Comparison of ENCODE assay signal across 7 mouse cellular contexts in genomic region chr3:69125461-69125860, GRCm38 (mm10). TPM values are rescaled to one million over a fixed set of nuclear protein-coding genes. Genes with fewer than 3 reads are reported as not detected.
DNase-seq lines count a peak whose midpoint lies in the region; ATAC-seq and TF ChIP-seq lines count a peak whose summit lies in the region.

No protein-coding gene starts in this region.

- peaks cover 7% of the 10 kb centered on the region for H3K4me1 ChIP-seq in lung, embryonic 16.5 days (replicated peaks; ENCODE audit: control insufficient read depth, insufficient read depth, low read length)
- peaks cover 21% of the 10 kb centered on the region for H3K4me1 ChIP-seq in forebrain, embryonic 12.5 days
- H3K4me1 ChIP-seq in limb, embryonic 14.5 days (ENCODE audit: control insufficient read depth, insufficient read depth, low read length), result 0 out of 2 replicates have a peak, but pooled peaks cover 3% of the 10 kb centered on the region
- H3K4me1 ChIP-seq in stomach, embryonic 15.5 days, result peaks cover 8% of the 10 kb centered on the region

- no peaks in the 10 kb centered on the region for H3K27me3 ChIP-seq in lung, embryonic 16.5 days (ENCODE audit: control insufficient read depth, insufficient read depth, low read depth, low read length)
- H3K27me3 ChIP-seq in forebrain, embryonic 12.5 days, result no peaks in the 10 kb centered on the region
- H3K27me3 ChIP-seq in limb, embryonic 14.5 days (ENCODE audit: control insufficient read depth, insufficient read depth, low read length), result no peaks in the 10 kb centered on the region
- no peaks in the 10 kb centered on the region for H3K27me3 ChIP-seq in stomach, embryonic 15.5 days (replicated peaks)

- H3K27ac ChIP-seq in lung, embryonic 16.5 days (ENCODE audit: low read length), result no peak overlapping the region
- 0 out of 2 replicates have a peak overlapping the region, but pooled peaks have one; percentile 96 for H3K27ac ChIP-seq in forebrain, embryonic 12.5 days
- 0 out of 2 replicates have a peak overlapping the region, but pooled peaks have one; percentile 96 for H3K27ac ChIP-seq in limb, embryonic 14.5 days (replicated peaks; ENCODE audit: low read depth, low read length)
- peak overlapping the region; percentile 96; the same call in 1 of the 2 replicates for H3K27ac ChIP-seq in stomach, embryonic 15.5 days

- H3K36me3 ChIP-seq in lung, embryonic 16.5 days (ENCODE audit: control insufficient read depth, insufficient read depth, low read length), result no peaks in the 10 kb centered on the region
- no peaks in the 10 kb centered on the region for H3K36me3 ChIP-seq in forebrain, embryonic 12.5 days (replicated peaks)
- H3K36me3 ChIP-seq in limb, embryonic 14.5 days (ENCODE audit: control insufficient read depth, insufficient read depth, low read length), result peaks cover 5% of the 10 kb centered on the region; the same call in 1 of the 2 replicates
- no peaks in the 10 kb centered on the region for H3K36me3 ChIP-seq in stomach, embryonic 15.5 days

- no peak for TF ChIP-seq POLR2A in limb, embryonic 14.5 days (IDR thresholded peaks at IDR 0.05; ENCODE audit: borderline replicate concordance, extremely low read depth, insufficient read depth, insufficient read length)

- no peak for DNase-seq in lung, postnatal 10 days
- DNase-seq in limb, embryonic 14.5 days (ENCODE audit: low spot score), result no peak
- no peak for DNase-seq in cerebellum, adult 8-10 months
- no peak for DNase-seq in layer of hippocampus, postnatal 36 days

- WGBS in lung, embryonic 16.5 days, result 6% methylated on average over 4 of the region's 4 CpGs
- 20% methylated on average over 4 of the region's 4 CpGs for WGBS in forebrain, embryonic 12.5 days
- WGBS in limb, embryonic 14.5 days, result 27% methylated on average over 4 of the region's 4 CpGs
- 14% methylated on average over 4 of the region's 4 CpGs for WGBS in stomach, embryonic 15.5 days

- ATAC-seq in lung, embryonic 16.5 days (ENCODE audit: low read depth), result no peak
- ATAC-seq in forebrain, embryonic 12.5 days (ENCODE audit: low FRiP score), result no peak
- ATAC-seq in limb, embryonic 14.5 days (ENCODE audit: low FRiP score, low read depth), result no peak
- ATAC-seq in stomach, embryonic 15.5 days (ENCODE audit: insufficient read depth, low FRiP score, low read depth), result no peak

- peak overlapping the region; percentile 93 for H3K4me3 ChIP-seq in lung, embryonic 16.5 days (ENCODE audit: low read length)
- H3K4me3 ChIP-seq in forebrain, embryonic 12.5 days (replicated peaks), result peak overlapping the region; percentile 96
- peak overlapping the region; percentile 93 for H3K4me3 ChIP-seq in limb, embryonic 14.5 days (replicated peaks; ENCODE audit: low read length)
- peak overlapping the region; percentile 96 for H3K4me3 ChIP-seq in stomach, embryonic 15.5 days (replicated peaks)

- H3K9me3 ChIP-seq in lung, embryonic 16.5 days (ENCODE audit: control insufficient read depth, low read length), result no peaks in the 10 kb centered on the region
- H3K9me3 ChIP-seq in forebrain, embryonic 12.5 days, result no peaks in the 10 kb centered on the region
- H3K9me3 ChIP-seq in limb, embryonic 14.5 days (ENCODE audit: control insufficient read depth, low read length), result no peaks in the 10 kb centered on the region
- no peaks in the 10 kb centered on the region for H3K9me3 ChIP-seq in stomach, embryonic 15.5 days

- peak overlapping the region; percentile 70 for H3K4me2 ChIP-seq in lung, embryonic 16.5 days (ENCODE audit: low read depth, low read length)
- peak overlapping the region; percentile 65 for H3K4me2 ChIP-seq in forebrain, embryonic 12.5 days
- peak overlapping the region; percentile 73 for H3K4me2 ChIP-seq in limb, embryonic 14.5 days (replicated peaks; ENCODE audit: low read depth, low read length, severe bottlenecking)
- H3K4me2 ChIP-seq in stomach, embryonic 15.5 days, result peak overlapping the region; percentile 56

- H3K9ac ChIP-seq in lung, embryonic 16.5 days (ENCODE audit: low read length), result peak overlapping the region; percentile 92
- peak overlapping the region; percentile 94 for H3K9ac ChIP-seq in forebrain, embryonic 12.5 days
- peak overlapping the region; percentile 94 for H3K9ac ChIP-seq in limb, embryonic 14.5 days (ENCODE audit: low read depth, low read length, severe bottlenecking)
- H3K9ac ChIP-seq in stomach, embryonic 15.5 days, result peak overlapping the region; percentile 93; the same call in 1 of the 2 replicates

RNA-seq across cellular contexts. Expression of gene Kpna4, which starts 1.5 kb away (rescaled TPM):
- 26.1 and 28.4 TPM in 2 replicates for polyA plus RNA-seq in lung, embryonic 16.5 days (2015; fragmentation: Nextera tagmentation; extraction: Ambion mirVana)
- 53.3 and 56.6 TPM in 2 replicates for polyA plus RNA-seq in forebrain, embryonic 12.5 days (2016; fragmentation: Nextera tagmentation; extraction: Ambion mirVana)
- 21.2 and 25.6 TPM in 2 replicates for polyA plus RNA-seq in limb, embryonic 14.5 days (2012; rRNA removed)
- polyA plus RNA-seq in limb, embryonic 14.5 days (2014; fragmentation: Nextera tagmentation; extraction: Ambion mirVana), result 34.3 and 37.5 TPM in 2 replicates
- 29.7 and 31.1 TPM in 2 replicates for polyA plus RNA-seq in stomach, embryonic 15.5 days (2015; fragmentation: Nextera tagmentation; extraction: Ambion mirVana)
- 100 to 1,000 TPM in 1 of 2 experiments, 10 to 100 TPM in 1; 86.8 to 109 TPM for total RNA-seq in layer of hippocampus, postnatal 36 days (2021)
